Mouse (Mus musculus): ENCODE data around the gene Ubl3. TPM values are rescaled to one million over a fixed set of nuclear protein-coding genes. Genes with fewer than 3 reads are reported as not detected.

The Ubl3 gene
- polyA plus RNA-seq, 1 experiment, result 19.1 TPM

- Histone ChIP-seq H3K36me3 (ENCODE audit: control insufficient read depth, insufficient read depth) (no peaks in the 10 kb centered on the region), H3K79me2 (ENCODE audit: control insufficient read depth, insufficient read depth) (no peaks in the 10 kb centered on the region), H3K27me3 (ENCODE audit: control insufficient read depth, insufficient read depth, insufficient read length) (no peaks in the 10 kb centered on the region), H3K4me3 (ENCODE audit: insufficient read depth, poor library complexity, severe bottlenecking) (no peak overlapping the region), H3ac (ENCODE audit: control insufficient read depth, insufficient read length, low read depth) (no peak overlapping the region), H3K79me3 (ENCODE audit: low read depth) (no peaks in the 10 kb centered on the region)
- no peak for TF ChIP-seq USF1 (IDR thresholded peaks at IDR 0.05; ENCODE audit: low read depth)
- TF ChIP-seq FOSL1 (IDR thresholded peaks at IDR 0.05; ENCODE audit: insufficient read depth, low read length, poor library complexity, severe bottlenecking), result no peak
- TF ChIP-seq MYOG (IDR thresholded peaks at IDR 0.05; ENCODE audit: control insufficient read depth, extremely low read depth, insufficient read length), result no peak
- TF ChIP-seq MAX (IDR thresholded peaks at IDR 0.05), result no peak
Measured at GRCm38 (mm10) chr5:148495991-148496390, 56.6 kb downstream of the Ubl3 start.

GRCm38 (mm10) chr5:148495173-148495572, 57.4 kb downstream of the Ubl3 start:
- no peaks in the 10 kb centered on the region for H3K27me3 ChIP-seq (ENCODE audit: control insufficient read depth, insufficient read depth, insufficient read length)
- no peaks in the 10 kb centered on the region for H3K79me2 ChIP-seq (ENCODE audit: control insufficient read depth, insufficient read depth)
- no peak overlapping the region for H3K4me3 ChIP-seq (ENCODE audit: insufficient read depth, poor library complexity, severe bottlenecking)
- H3K36me3 ChIP-seq (ENCODE audit: control insufficient read depth, insufficient read depth), result no peaks in the 10 kb centered on the region
- H3ac ChIP-seq (ENCODE audit: control insufficient read depth, insufficient read length, low read depth), result no peak overlapping the region
- H3K79me3 ChIP-seq (ENCODE audit: low read depth), result no peaks in the 10 kb centered on the region
- TF ChIP-seq MYOD1 (IDR thresholded peaks at IDR 0.05; ENCODE audit: control insufficient read depth, insufficient read length, low read depth), result no peak
- no peak for TF ChIP-seq MAX (IDR thresholded peaks at IDR 0.05)
- no peak for TF ChIP-seq CTCF (IDR thresholded peaks at IDR 0.05; ENCODE audit: control insufficient read depth, insufficient read depth, insufficient read length)
- no peak for TF ChIP-seq FOSL1 (IDR thresholded peaks at IDR 0.05; ENCODE audit: insufficient read depth, low read length, poor library complexity, severe bottlenecking)
- no peak for TF ChIP-seq USF1 (IDR thresholded peaks at IDR 0.05; ENCODE audit: low read depth)
- TF ChIP-seq MYOG (IDR thresholded peaks at IDR 0.05; ENCODE audit: control insufficient read depth, extremely low read depth, insufficient read length), result no peak
- TF ChIP-seq CEBPB (IDR thresholded peaks at IDR 0.05; ENCODE audit: low read depth), result no peak

- H3K79me2 ChIP-seq (ENCODE audit: control insufficient read depth, insufficient read depth), result no peaks in the 10 kb centered on the region
- no peak overlapping the region for H3K4me3 ChIP-seq (ENCODE audit: insufficient read depth, poor library complexity, severe bottlenecking)
- H3K27me3 ChIP-seq (ENCODE audit: control insufficient read depth, insufficient read depth, insufficient read length), result no peaks in the 10 kb centered on the region
- H3K79me3 ChIP-seq (ENCODE audit: low read depth), result no peaks in the 10 kb centered on the region
- TF ChIP-seq USF1 (IDR thresholded peaks at IDR 0.05; ENCODE audit: low read depth) (no peak), MAX (IDR thresholded peaks at IDR 0.05) (no peak), MYOD1 (IDR thresholded peaks at IDR 0.05; ENCODE audit: control insufficient read depth, insufficient read length, low read depth) (no peak), CTCF (IDR thresholded peaks at IDR 0.05; ENCODE audit: control insufficient read depth, insufficient read depth, insufficient read length) (no peak), MYOG (IDR thresholded peaks at IDR 0.05; ENCODE audit: control insufficient read depth, extremely low read depth, insufficient read length) (no peak), CEBPB (IDR thresholded peaks at IDR 0.05; ENCODE audit: low read depth) (no peak), FOSL1 (IDR thresholded peaks at IDR 0.05; ENCODE audit: insufficient read depth, low read length, poor library complexity, severe bottlenecking) (no peak)
- no peak overlapping the region for H3ac ChIP-seq (ENCODE audit: control insufficient read depth, insufficient read length, low read depth)
- H3K36me3 ChIP-seq (ENCODE audit: control insufficient read depth, insufficient read depth), result no peaks in the 10 kb centered on the region
Measured at GRCm38 (mm10) chr5:148494249-148494648, 58.3 kb downstream of the Ubl3 start.

DNA sequence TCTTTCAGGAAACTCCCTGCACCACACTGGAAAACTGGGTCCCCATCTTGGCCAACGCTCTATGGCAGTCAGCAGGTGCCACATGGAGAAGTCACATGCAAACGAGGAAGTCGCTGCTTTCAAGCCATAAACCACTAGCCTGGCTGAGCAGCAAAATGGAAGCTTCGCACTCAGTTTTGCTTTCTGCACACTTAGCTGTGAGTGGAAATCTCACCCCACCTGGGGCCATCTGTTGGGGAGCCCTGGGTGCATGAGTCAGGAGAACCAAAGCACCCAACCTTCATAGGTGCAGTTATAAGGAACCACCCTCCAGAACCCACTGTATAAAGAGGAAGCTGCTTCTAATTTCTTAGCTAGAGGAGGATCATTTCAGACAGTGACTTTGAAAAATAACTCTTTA, 59.6 kb downstream of the Ubl3 start:
- no peaks in the 10 kb centered on the region for H3K36me3 ChIP-seq (ENCODE audit: control insufficient read depth, insufficient read depth)
- no peaks in the 10 kb centered on the region for H3K79me2 ChIP-seq (ENCODE audit: control insufficient read depth, insufficient read depth)
- H3K4me3 ChIP-seq (ENCODE audit: insufficient read depth, poor library complexity, severe bottlenecking), result no peak overlapping the region
- TF ChIP-seq MYOG (IDR thresholded peaks at IDR 0.05; ENCODE audit: control insufficient read depth, extremely low read depth, insufficient read length) (no peak), CEBPB (IDR thresholded peaks at IDR 0.05; ENCODE audit: low read depth) (no peak), MAX (IDR thresholded peaks at IDR 0.05) (no peak), FOSL1 (IDR thresholded peaks at IDR 0.05; ENCODE audit: insufficient read depth, low read length, poor library complexity, severe bottlenecking) (no peak)
- H3K79me3 ChIP-seq (ENCODE audit: low read depth), result no peaks in the 10 kb centered on the region
- H3K27me3 ChIP-seq (ENCODE audit: control insufficient read depth, insufficient read depth, insufficient read length), result no peaks in the 10 kb centered on the region
- no peak overlapping the region for H3ac ChIP-seq (ENCODE audit: control insufficient read depth, insufficient read length, low read depth)

GRCm38 (mm10) chr5:148490391-148490790, 62.2 kb downstream of the Ubl3 start:
- H3K79me2 ChIP-seq (ENCODE audit: control insufficient read depth, insufficient read depth), result no peaks in the 10 kb centered on the region
- no peaks in the 10 kb centered on the region for H3K79me3 ChIP-seq (ENCODE audit: low read depth)
- H3ac ChIP-seq (ENCODE audit: control insufficient read depth, insufficient read length, low read depth), result no peak overlapping the region
- no peak overlapping the region for H3K4me3 ChIP-seq (ENCODE audit: insufficient read depth, poor library complexity, severe bottlenecking)
- no peaks in the 10 kb centered on the region for H3K27me3 ChIP-seq (ENCODE audit: control insufficient read depth, insufficient read depth, insufficient read length)
- TF ChIP-seq FOSL1 (IDR thresholded peaks at IDR 0.05; ENCODE audit: insufficient read depth, low read length, poor library complexity, severe bottlenecking) (no peak), CEBPB (IDR thresholded peaks at IDR 0.05; ENCODE audit: low read depth) (no peak), CTCF (IDR thresholded peaks at IDR 0.05; ENCODE audit: control insufficient read depth, insufficient read depth, insufficient read length) (no peak), USF1 (IDR thresholded peaks at IDR 0.05; ENCODE audit: low read depth) (no peak), MYOG (IDR thresholded peaks at IDR 0.05; ENCODE audit: control insufficient read depth, extremely low read depth, insufficient read length) (no peak)
- H3K36me3 ChIP-seq (ENCODE audit: control insufficient read depth, insufficient read depth), result no peaks in the 10 kb centered on the region

DNA sequence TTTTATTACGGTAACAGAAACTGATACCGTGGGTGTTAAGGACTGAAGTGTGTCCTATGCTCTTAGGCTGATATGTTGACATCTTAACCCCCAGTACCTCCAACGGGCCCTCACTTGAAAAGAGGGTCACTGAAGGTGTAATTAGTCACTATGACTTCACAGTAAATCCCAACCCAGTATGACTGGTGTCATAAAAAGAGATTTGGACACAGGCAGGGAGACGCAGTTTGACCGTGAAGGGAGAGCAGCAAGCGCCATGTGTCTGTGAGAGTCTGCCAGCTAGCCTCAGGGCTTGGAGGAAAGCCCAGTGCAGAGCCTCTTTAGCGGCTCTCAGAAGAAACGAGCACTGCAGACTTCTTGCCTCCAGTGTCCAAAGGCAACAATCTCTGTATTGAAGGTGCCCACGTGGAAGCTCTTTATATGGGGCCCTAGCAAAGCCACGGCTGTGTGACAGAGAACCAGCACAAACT, 62.8 kb downstream of the Ubl3 start:
- H3K36me3 ChIP-seq (ENCODE audit: control insufficient read depth, insufficient read depth), result no peaks in the 10 kb centered on the region
- H3ac ChIP-seq (ENCODE audit: control insufficient read depth, insufficient read length, low read depth), result no peak overlapping the region
- H3K79me2 ChIP-seq (ENCODE audit: control insufficient read depth, insufficient read depth), result no peaks in the 10 kb centered on the region
- TF ChIP-seq USF1 (IDR thresholded peaks at IDR 0.05; ENCODE audit: low read depth) (no peak), CTCF (IDR thresholded peaks at IDR 0.05; ENCODE audit: control insufficient read depth, insufficient read depth, insufficient read length) (no peak), MAX (IDR thresholded peaks at IDR 0.05) (no peak), FOSL1 (IDR thresholded peaks at IDR 0.05; ENCODE audit: insufficient read depth, low read length, poor library complexity, severe bottlenecking) (no peak), MYOD1 (IDR thresholded peaks at IDR 0.05; ENCODE audit: control insufficient read depth, insufficient read length, low read depth) (no peak), CEBPB (IDR thresholded peaks at IDR 0.05; ENCODE audit: low read depth) (no peak), MYOG (IDR thresholded peaks at IDR 0.05; ENCODE audit: control insufficient read depth, extremely low read depth, insufficient read length) (no peak)
- no peak overlapping the region for H3K4me3 ChIP-seq (ENCODE audit: insufficient read depth, poor library complexity, severe bottlenecking)
- no peaks in the 10 kb centered on the region for H3K79me3 ChIP-seq (ENCODE audit: low read depth)
- H3K27me3 ChIP-seq (ENCODE audit: control insufficient read depth, insufficient read depth, insufficient read length), result no peaks in the 10 kb centered on the region

Data from C2C12 (cell line).